ENCODE assay signal across 7 mouse cellular contexts in genomic region chr6:136620361-136621139, GRCm38 (mm10). TPM values are rescaled to one million over a fixed set of nuclear protein-coding genes. Genes with fewer than 3 reads are reported as not detected.
DNase-seq lines count a peak whose midpoint lies in the region; ATAC-seq and TF ChIP-seq lines count a peak whose summit lies in the region.

No protein-coding gene starts in this region.

- H3K4me3 ChIP-seq in cortical plate, adult 2 months (ENCODE audit: insufficient read depth, low read length), result no peak overlapping the region
- no peak overlapping the region for H3K4me3 ChIP-seq in left cerebral cortex, adult 2 months

- TF ChIP-seq CTCF in cortical plate, adult 2 months (IDR thresholded peaks at IDR 0.05; ENCODE audit: extremely low read depth, insufficient read depth, low read length), result peak; percentile 68
- peak; percentile 82 for TF ChIP-seq CTCF in left cerebral cortex, adult 2 months (IDR thresholded peaks at IDR 0.05)

- intact Hi-C loops in left cerebral cortex, adult 2 months (cut with DNase I), result loop anchor here (2.0 kb wide), 2 partner anchors 102 to 122 kb away; no protein-coding TSS in a partner anchor

- ATAC-seq in megakaryocyte progenitor cell, adult 5-6 weeks (replicated peaks; ENCODE audit: poor library complexity), result peak; percentile 97

- no peak for TF ChIP-seq POLR2A in cortical plate, adult 2 months (IDR thresholded peaks at IDR 0.05; ENCODE audit: extremely low read depth, insufficient read depth, low read length)

- DNase-seq in adipocyte (ENCODE audit: low spot score), result peak; percentile 97
- peak; percentile 81 for DNase-seq in gastrocnemius, postnatal 10 days
- peak; percentile 83 for DNase-seq in hindlimb bud, embryonic 11.5 days (ENCODE audit: extremely low spot score, low read depth, low spot score)
- DNase-seq in left cerebral cortex, adult 2 months (ENCODE audit: extremely low spot score in 1 of 2, low spot score in 2 of 2), result peak; percentile 71 to 83
- peak; percentile 35 for DNase-seq in spleen, adult 12 weeks (ENCODE audit: low spot score)

- no peaks in the 10 kb centered on the region for H3K4me1 ChIP-seq in cortical plate, adult 2 months (ENCODE audit: control insufficient read depth, insufficient read depth, low read length)

- H3K27ac ChIP-seq in cortical plate, adult 2 months (ENCODE audit: insufficient read depth, low read length), result no peak overlapping the region
- no peak overlapping the region for H3K27ac ChIP-seq in left cerebral cortex, adult 2 months

RNA-seq across cellular contexts. Expression of gene Plbd1, which starts 41.2 kb away (rescaled TPM):
- 0.17 and 0.19 TPM in 2 replicates for polyA plus RNA-seq in cortical plate, adult 2 months (2012; rRNA removed)
- 10 to 100 TPM; 15.4 to 16.4 TPM for total RNA-seq in gastrocnemius, postnatal 10 days (2021)
- under 1 TPM in 1 of 2 experiments, not detected in 1; 0.45 TPM for total RNA-seq in left cerebral cortex, adult 2 months (2021)
- total RNA-seq in megakaryocyte progenitor cell, adult 5-6 weeks (2015), result 12.0 and 16.3 TPM in 2 replicates
- total RNA-seq in megakaryocyte progenitor cell, adult 5-6 weeks (2017), result 10.5 and 10.8 TPM in 2 replicates

Comparison
In these comparisons a context has a peak if more than half of its experiments do, and no peak if none do; other contexts are left out.
1. DNase-seq: peak in every context shown above with its lines; median percentile 97 in adipocyte; 83 in hindlimb bud, embryonic 11.5 days; 81 in gastrocnemius, postnatal 10 days; 77 in left cerebral cortex, adult 2 months; 35 in spleen, adult 12 weeks.
2. RNA of gene Plbd1, which starts 41.2 kb away (total RNA-seq): 15.4 to 16.4 TPM in gastrocnemius, postnatal 10 days and 10.5 to 16.3 TPM in megakaryocyte progenitor cell, adult 5-6 weeks; 0.45 TPM in left cerebral cortex, adult 2 months; every median in the first group is over 4 times any median in the second.